Mouse (Mus musculus) neural tube, embryonic 11.5 days (tissue): ENCODE measurements around the gene Dusp2. TPM values are rescaled to one million over a fixed set of nuclear protein-coding genes. Genes with fewer than 3 reads are reported as not detected.

ENCODE experiments used
- ATAC-seq: fragments of 200-750 bp; cut with Nextera tagmentation; 2 replicates; pipeline ENCODE4 v1.8.0; 2017; ENCODE audit warnings: moderate number of reproducible peaks, mild to moderate bottlenecking, moderate TSS enrichment, moderate library complexity; ENCODE audit not compliant: insufficient read depth, low FRiP score, low TSS enrichment
- DNase-seq: peaks from one replicate; pipeline ENCODE4 v3.0.0-alpha.2; 2015; ENCODE audit warnings: low spot score
- H3K27ac ChIP-seq: fragments of 300-500 bp; sonication (generic); 2 replicates; pipeline ENCODE4 v1.5.1; 2014; ENCODE audit warnings: low read depth, mild to moderate bottlenecking, low read length
- H3K27me3 ChIP-seq: fragments of 300-500 bp; sonication (generic); 2 replicates; pipeline ENCODE4 v1.6.1; 2014; ENCODE audit warnings: mild to moderate bottlenecking, low read length, mixed read lengths; ENCODE audit not compliant: control insufficient read depth, insufficient read depth
- H3K36me3 ChIP-seq: fragments of 300-500 bp; sonication (generic); 2 replicates; pipeline ENCODE4 v1.6.1; 2014; ENCODE audit warnings: mild to moderate bottlenecking, low read length, moderate library complexity, mixed read lengths; ENCODE audit not compliant: control insufficient read depth, insufficient read depth
- H3K4me1 ChIP-seq: fragments of 300-500 bp; sonication (generic); 2 replicates; pipeline ENCODE4 v1.6.1; 2014; ENCODE audit warnings: low read length, mixed read lengths; ENCODE audit not compliant: control insufficient read depth, insufficient read depth
- H3K4me2 ChIP-seq: fragments of 300-500 bp; sonication (generic); 2 replicates; pipeline ENCODE4 v1.6.1; 2014; ENCODE audit warnings: low read depth, mild to moderate bottlenecking, moderate library complexity
- H3K4me3 ChIP-seq: fragments of 300-500 bp; sonication (generic); 2 replicates; pipeline ENCODE4 v1.5.1; 2014; ENCODE audit warnings: low read depth, low read length
- H3K9ac ChIP-seq: fragments of 300-500 bp; sonication (generic); 2 replicates; pipeline ENCODE4 v1.6.1; 2014; ENCODE audit warnings: mild to moderate bottlenecking, low read length
- H3K9me3 ChIP-seq: fragments of 300-500 bp; sonication (generic); 2 replicates; pipeline ENCODE4 v1.6.1; 2016; ENCODE audit warnings: low read length; ENCODE audit not compliant: control insufficient read depth
- WGBS: fragments of 180-500 bp; shearing (Covaris S2); extraction: QIAGEN DNeasy Blood & Tissue Kit; methylation state at CpG from one replicate; pipeline ENCODE4 v1.1.7; 2014; 5-methylcytosine and 5-hydroxymethylcytosine counted together
- polyA plus RNA-seq: library from polyadenylated mRNA; unstranded; fragments of >200 nt; fragmentation: Nextera tagmentation; extraction: Ambion mirVana; gene quantifications from 2 replicates; pipeline ENCODE4 v1.2.1, GENCODE M21; 2014

The Dusp2 gene
- polyA plus RNA-seq, 1 experiment from 2014 or later, result 7.0 TPM

DNA sequence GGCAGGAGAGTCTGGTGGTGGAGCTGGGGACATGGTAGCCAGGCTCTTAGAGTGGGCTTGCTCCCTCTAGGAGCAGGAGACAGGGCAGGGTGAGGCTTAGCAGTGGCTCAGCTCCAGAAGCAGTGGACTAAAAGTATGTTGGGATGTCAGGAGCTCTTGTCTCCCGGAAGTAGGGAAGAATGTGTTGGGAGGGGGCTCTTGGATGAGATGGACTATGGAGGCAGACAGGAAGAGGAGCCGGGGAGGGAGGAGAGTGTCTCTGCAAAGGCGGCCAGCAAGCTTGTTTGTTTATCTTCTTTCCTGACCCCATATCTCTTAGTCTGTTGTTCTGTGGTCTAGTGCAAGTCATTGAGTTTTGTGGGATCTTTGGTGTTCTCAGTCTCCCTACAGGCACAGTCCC is 39.1 kb downstream of the Dusp2 start:
- no peak overlapping the region for H3K4me2 ChIP-seq

DNA sequence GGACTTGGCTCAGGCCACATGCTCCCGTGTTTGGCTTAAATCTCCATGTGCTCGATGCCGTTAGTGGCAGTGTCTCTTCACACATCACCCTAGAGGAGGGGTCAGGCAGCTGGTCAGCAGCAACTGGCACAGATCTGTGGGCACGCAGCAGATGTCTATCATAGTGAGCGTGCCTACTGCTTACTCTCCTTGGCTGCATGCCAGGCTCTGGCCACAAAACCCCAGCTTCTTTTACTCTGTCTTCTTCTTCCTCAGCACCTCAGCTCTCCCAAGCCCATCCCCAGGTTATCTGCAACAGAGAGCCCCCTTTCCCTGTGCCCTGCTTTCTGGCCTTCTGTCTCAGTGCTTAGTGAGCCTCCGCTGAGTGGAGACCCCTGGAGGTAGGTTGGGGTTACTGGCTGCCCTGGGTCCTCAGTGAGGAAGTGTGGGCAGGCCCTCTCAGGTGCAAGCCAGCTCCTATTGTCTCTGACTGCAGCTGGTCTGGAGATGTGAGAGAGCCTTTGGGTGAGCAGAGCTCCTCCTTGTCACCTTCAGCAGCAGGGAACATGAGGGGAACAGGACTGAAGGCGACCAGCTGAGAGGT is 39.9 kb downstream of the Dusp2 start:
- Histone ChIP-seq H3K9me3 (no peaks in the 10 kb centered on the region), H3K27me3 (no peaks in the 10 kb centered on the region), H3K4me1 (0 out of 2 replicates have a peak, but pooled peaks cover 3% of the 10 kb centered on the region), H3K36me3 (no peaks in the 10 kb centered on the region), H3K27ac (no peak overlapping the region), H3K9ac (no peak overlapping the region), H3K4me2 (no peak overlapping the region), H3K4me3 (no peak overlapping the region)
- DNase-seq (peak; percentile 58), ATAC-seq (no peak)
- 64% methylated on average over 7 of the region's 7 CpGs for WGBS

More for the DNA sequence above, 39.1 kb downstream of the Dusp2 start:
- H3K9me3 ChIP-seq, result no peaks in the 10 kb centered on the region
- H3K36me3 ChIP-seq, result no peaks in the 10 kb centered on the region
- no peak overlapping the region for H3K4me3 ChIP-seq
- H3K27me3 ChIP-seq, result no peaks in the 10 kb centered on the region
- ATAC-seq (no peak), DNase-seq (no peak)
- 0 out of 2 replicates have a peak, but pooled peaks cover 3% of the 10 kb centered on the region for H3K4me1 ChIP-seq
- 72% methylated on average over 3 of the region's 3 CpGs for WGBS
- no peak overlapping the region for H3K9ac ChIP-seq
- no peak overlapping the region for H3K27ac ChIP-seq

DNA sequence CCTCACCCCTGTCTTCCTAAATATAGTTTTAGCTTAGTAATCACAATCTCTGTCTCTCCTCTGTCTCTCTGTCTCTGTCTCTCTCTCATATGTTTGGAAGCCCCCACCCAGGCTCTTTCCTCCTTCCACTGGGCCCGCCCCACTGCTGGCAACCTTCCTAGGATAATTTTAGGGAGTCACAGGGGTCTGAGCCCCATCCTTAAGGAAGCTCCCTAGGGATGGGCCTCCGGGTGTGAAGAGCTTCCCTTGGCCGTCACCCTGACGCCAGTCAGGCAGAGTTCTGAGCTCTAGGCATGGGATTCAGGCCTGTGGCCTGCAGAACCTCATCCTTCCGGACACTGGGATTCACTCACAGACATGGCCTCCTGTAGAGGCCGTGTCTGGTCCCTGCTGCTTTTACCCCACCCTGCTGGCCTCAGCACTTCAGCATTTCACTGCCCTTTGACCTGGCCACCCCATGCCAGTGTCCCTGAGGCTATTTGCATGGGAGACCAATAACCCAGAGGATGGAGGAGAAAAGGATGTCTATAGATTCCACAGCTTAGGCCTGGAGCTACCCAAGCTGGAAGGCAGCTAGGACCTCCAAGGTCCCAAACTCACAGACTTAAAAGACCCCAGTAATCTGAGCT is 40.6 kb downstream of the Dusp2 start:
- 85% methylated on average over 6 of the region's 6 CpGs for WGBS
- DNase-seq, result no peak
- Histone ChIP-seq H3K9me3 (no peaks in the 10 kb centered on the region), H3K27me3 (no peaks in the 10 kb centered on the region), H3K4me3 (no peak overlapping the region), H3K4me2 (no peak overlapping the region), H3K9ac (no peak overlapping the region), H3K4me1 (0 out of 2 replicates have a peak, but pooled peaks cover 3% of the 10 kb centered on the region), H3K36me3 (no peaks in the 10 kb centered on the region), H3K27ac (no peak overlapping the region)
- no peak for ATAC-seq

DNA sequence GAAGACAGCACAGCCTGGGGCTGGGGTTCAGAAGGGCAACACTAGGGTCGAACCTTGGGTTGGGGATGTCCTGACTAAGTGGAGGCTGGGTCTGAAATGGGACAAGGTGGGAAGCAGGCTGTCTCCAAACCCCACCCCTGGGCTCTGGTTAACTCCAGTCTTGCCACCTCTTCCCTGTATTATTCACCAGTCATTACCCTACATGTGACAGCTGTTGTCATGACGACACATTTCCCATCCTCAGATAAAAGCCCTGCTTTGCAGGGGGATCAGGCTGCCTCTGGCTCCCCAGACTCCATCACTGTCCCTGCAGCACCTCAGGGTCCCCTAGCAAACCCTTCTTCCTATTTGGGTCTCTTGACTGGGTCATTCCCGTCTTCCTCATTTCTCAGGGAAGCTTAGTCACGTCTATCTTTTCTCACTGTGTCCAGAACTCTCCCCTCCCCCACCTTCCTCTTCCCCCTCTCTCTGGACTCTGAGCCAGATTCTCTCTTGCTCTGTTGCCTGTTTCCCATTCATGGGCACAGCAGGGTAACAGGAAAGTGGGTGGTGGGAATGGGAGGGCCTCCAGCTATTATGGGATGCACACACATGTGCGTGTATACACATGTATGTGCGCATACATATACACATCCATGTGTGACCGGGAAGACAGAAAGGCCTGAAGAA is 42.1 kb downstream of the Dusp2 start:
- Histone ChIP-seq H3K36me3 (no peaks in the 10 kb centered on the region), H3K4me3 (no peak overlapping the region), H3K4me2 (no peak overlapping the region), H3K9ac (no peak overlapping the region), H3K9me3 (no peaks in the 10 kb centered on the region), H3K27me3 (no peaks in the 10 kb centered on the region), H3K4me1 (0 out of 2 replicates have a peak, but pooled peaks cover 3% of the 10 kb centered on the region), H3K27ac (no peak overlapping the region)
- ATAC-seq (no peak), DNase-seq (no peak)
- WGBS, result 69% methylated on average over 7 of the region's 7 CpGs

DNA sequence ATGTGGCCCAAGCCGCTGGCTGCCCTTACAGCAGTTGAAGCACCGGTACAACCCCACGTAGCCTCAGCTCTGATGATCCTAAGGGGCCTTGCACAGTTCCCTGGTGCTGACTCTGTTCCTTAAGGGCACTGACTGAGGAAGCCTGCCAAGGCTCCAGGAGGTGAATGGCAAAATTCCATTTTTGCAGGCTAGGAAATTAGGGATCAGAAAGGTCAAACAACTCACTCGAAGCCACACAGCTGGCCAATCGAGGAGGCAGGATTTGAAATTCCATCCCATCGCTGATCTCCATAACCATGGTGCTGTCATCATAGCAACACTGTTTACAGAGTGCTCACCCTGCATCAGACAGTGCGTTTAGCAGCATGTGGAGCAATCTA is 42.6 kb downstream of the Dusp2 start:
- Histone ChIP-seq H3K9me3 (no peaks in the 10 kb centered on the region), H3K4me1 (0 out of 2 replicates have a peak, but pooled peaks cover 3% of the 10 kb centered on the region), H3K27me3 (no peaks in the 10 kb centered on the region), H3K27ac (no peak overlapping the region), H3K36me3 (no peaks in the 10 kb centered on the region), H3K4me3 (no peak overlapping the region), H3K4me2 (no peak overlapping the region), H3K9ac (no peak overlapping the region)
- ATAC-seq (no peak), DNase-seq (no peak)
- 73% methylated on average over 7 of the region's 7 CpGs for WGBS

DNA sequence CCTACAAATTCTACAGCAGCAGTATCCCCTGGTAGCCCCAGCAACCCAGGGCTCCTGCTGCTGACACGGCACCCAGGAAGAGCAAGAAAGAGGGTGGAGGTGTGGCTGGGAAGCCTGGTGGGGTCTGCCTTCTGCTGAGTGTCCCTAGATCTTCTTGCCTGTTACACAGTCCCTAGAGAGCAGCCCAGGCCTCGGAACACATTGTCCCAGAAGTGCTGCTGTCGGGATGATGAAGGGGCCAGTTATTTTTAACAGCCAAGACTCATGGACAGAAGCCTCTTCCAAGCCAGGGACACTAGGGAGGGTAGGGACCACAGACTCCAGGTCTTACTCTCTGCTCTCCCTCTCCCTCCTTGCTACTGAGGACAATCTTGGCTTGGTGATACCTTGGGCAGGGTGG is 43.3 kb downstream of the Dusp2 start:
- no peak for DNase-seq
- Histone ChIP-seq H3K9ac (no peak overlapping the region), H3K27ac (no peak overlapping the region), H3K4me3 (no peak overlapping the region), H3K9me3 (no peaks in the 10 kb centered on the region), H3K27me3 (no peaks in the 10 kb centered on the region), H3K4me1 (0 out of 2 replicates have a peak, but pooled peaks cover 3% of the 10 kb centered on the region), H3K36me3 (no peaks in the 10 kb centered on the region), H3K4me2 (no peak overlapping the region)
- WGBS, result 72% methylated on average over 3 of the region's 3 CpGs
- no peak for ATAC-seq

DNA sequence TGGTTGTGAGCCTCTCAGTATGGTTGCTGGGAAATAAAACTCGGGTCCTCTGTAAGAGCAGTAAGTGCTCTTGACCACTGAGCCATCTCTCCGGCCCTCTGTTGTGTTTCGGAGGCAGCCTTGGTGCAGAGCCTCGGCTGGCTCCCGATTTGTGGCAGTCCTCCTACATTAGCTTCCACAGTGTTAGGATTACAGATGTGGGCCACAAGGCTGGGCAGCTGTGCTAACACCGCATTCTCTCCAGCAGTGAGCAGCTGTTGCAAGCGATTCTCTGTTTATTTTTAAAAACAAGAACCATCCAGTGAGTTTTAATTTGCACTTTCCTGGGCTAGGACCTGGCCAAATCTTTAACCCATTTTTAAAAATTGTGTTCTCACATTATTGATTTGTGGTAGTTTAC is 47.9 kb downstream of the Dusp2 start:
- H3K4me2 ChIP-seq, result no peak overlapping the region
- H3K27me3 ChIP-seq, result no peaks in the 10 kb centered on the region
- no peaks in the 10 kb centered on the region for H3K4me1 ChIP-seq
- DNase-seq (no peak), ATAC-seq (no peak)
- H3K4me3 ChIP-seq, result no peak overlapping the region
- H3K27ac ChIP-seq, result no peak overlapping the region
- no peak overlapping the region for H3K9ac ChIP-seq
- WGBS, result 65% methylated on average over 7 of the region's 7 CpGs
- H3K36me3 ChIP-seq, result no peaks in the 10 kb centered on the region
- H3K9me3 ChIP-seq, result no peaks in the 10 kb centered on the region

DNA sequence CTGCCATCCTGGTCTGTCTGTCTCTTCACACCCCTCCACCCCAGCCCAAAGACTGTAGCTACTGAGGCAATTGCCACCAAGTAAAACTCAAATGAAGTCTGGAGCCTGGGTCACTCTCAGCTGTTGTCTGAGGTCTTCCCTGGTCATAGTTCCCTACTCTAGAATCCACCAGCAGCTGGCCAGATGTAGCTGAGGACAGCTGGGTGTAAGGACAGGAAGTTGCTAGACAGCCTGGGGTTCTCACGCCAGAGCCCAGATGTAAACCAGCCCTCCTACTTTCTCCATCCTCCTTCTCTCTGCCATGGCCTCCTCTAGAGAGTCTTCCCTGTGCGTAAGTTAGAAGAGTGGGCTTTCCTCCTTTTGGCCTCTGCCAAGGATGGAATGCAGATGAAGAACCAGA is 51.6 kb downstream of the Dusp2 start:
- Histone ChIP-seq H3K27ac (no peak overlapping the region), H3K4me2 (no peak overlapping the region), H3K9ac (no peak overlapping the region), H3K4me1 (no peaks in the 10 kb centered on the region), H3K27me3 (no peaks in the 10 kb centered on the region), H3K4me3 (no peak overlapping the region), H3K9me3 (no peaks in the 10 kb centered on the region), H3K36me3 (no peaks in the 10 kb centered on the region)
- ATAC-seq (no peak), DNase-seq (no peak)
- 71% methylated on average over 2 of the region's 2 CpGs for WGBS
